Mouse (Mus musculus): ENCODE data around the gene Babam2. TPM values are rescaled to one million over a fixed set of nuclear protein-coding genes. Genes with fewer than 3 reads are reported as not detected.

Babam2 gene
- polyA plus RNA-seq, 1 experiment, result 18.4 TPM

- H3K27me3 ChIP-seq (ENCODE audit: control insufficient read depth, insufficient read depth, low read length), result no peaks in the 10 kb centered on the region
- no peak for TF ChIP-seq POLR2A (IDR thresholded peaks at IDR 0.05; ENCODE audit: low read depth, low read length)
- TF ChIP-seq CTCF (IDR thresholded peaks at IDR 0.05; ENCODE audit: extremely low read depth, insufficient read length, insufficient replicate concordance, low read depth, low read length), result no peak
- no peaks in the 10 kb centered on the region for H3K36me3 ChIP-seq (ENCODE audit: control insufficient read depth, insufficient read depth, low read length)
- no peak overlapping the region for H3K4me3 ChIP-seq (ENCODE audit: low read depth, low read length)
- WGBS, result 36% methylated on average over 8 of the region's 8 CpGs
- no peaks in the 10 kb centered on the region for H3K4me1 ChIP-seq (ENCODE audit: control insufficient read depth, insufficient read depth, insufficient read length, low read length)
- no peak overlapping the region for H3K27ac ChIP-seq (ENCODE audit: insufficient read depth, low read depth, low read length)
These were observed 107.3 kb downstream of the Babam2 start for GRCm38 (mm10) chr5:31804751-31805150.

GRCm38 (mm10) chr5:31807312-31807711 lies 109.8 kb downstream of the Babam2 start:
- WGBS, result 98% methylated on average over 6 of the region's 6 CpGs
- Histone ChIP-seq H3K36me3 (ENCODE audit: control insufficient read depth, insufficient read depth, low read length) (no peaks in the 10 kb centered on the region), H3K27me3 (ENCODE audit: control insufficient read depth, insufficient read depth, low read length) (no peaks in the 10 kb centered on the region), H3K27ac (ENCODE audit: insufficient read depth, low read depth, low read length) (no peak overlapping the region), H3K4me3 (ENCODE audit: low read depth, low read length) (no peak overlapping the region), H3K4me1 (ENCODE audit: control insufficient read depth, insufficient read depth, insufficient read length, low read length) (peaks cover 5% of the 10 kb centered on the region; the same call in 1 of the 2 replicates)
- TF ChIP-seq POLR2A (IDR thresholded peaks at IDR 0.05; ENCODE audit: low read depth, low read length) (no peak), CTCF (IDR thresholded peaks at IDR 0.05; ENCODE audit: extremely low read depth, insufficient read length, insufficient replicate concordance, low read depth, low read length) (no peak)

GRCm38 (mm10) chr5:31808271-31808670 lies 110.8 kb downstream of the Babam2 start:
- no peaks in the 10 kb centered on the region for H3K27me3 ChIP-seq (ENCODE audit: control insufficient read depth, insufficient read depth, low read length)
- H3K36me3 ChIP-seq (ENCODE audit: control insufficient read depth, insufficient read depth, low read length), result no peaks in the 10 kb centered on the region
- H3K4me3 ChIP-seq (ENCODE audit: low read depth, low read length), result no peak overlapping the region
- peaks cover 5% of the 10 kb centered on the region; the same call in 1 of the 2 replicates for H3K4me1 ChIP-seq (ENCODE audit: control insufficient read depth, insufficient read depth, insufficient read length, low read length)
- no peak for TF ChIP-seq POLR2A (IDR thresholded peaks at IDR 0.05; ENCODE audit: low read depth, low read length)
- no peak for TF ChIP-seq CTCF (IDR thresholded peaks at IDR 0.05; ENCODE audit: extremely low read depth, insufficient read length, insufficient replicate concordance, low read depth, low read length)
- WGBS, result 73% methylated on average over 2 of the region's 2 CpGs
- no peak overlapping the region for H3K27ac ChIP-seq (ENCODE audit: insufficient read depth, low read depth, low read length)

- no peak overlapping the region for H3K4me3 ChIP-seq (ENCODE audit: low read depth, low read length)
- H3K36me3 ChIP-seq (ENCODE audit: control insufficient read depth, insufficient read depth, low read length), result no peaks in the 10 kb centered on the region
- peaks cover 5% of the 10 kb centered on the region; the same call in 1 of the 2 replicates for H3K4me1 ChIP-seq (ENCODE audit: control insufficient read depth, insufficient read depth, insufficient read length, low read length)
- TF ChIP-seq POLR2A (IDR thresholded peaks at IDR 0.05; ENCODE audit: low read depth, low read length) (no peak), CTCF (IDR thresholded peaks at IDR 0.05; ENCODE audit: extremely low read depth, insufficient read length, insufficient replicate concordance, low read depth, low read length) (no peak)
- H3K27me3 ChIP-seq (ENCODE audit: control insufficient read depth, insufficient read depth, low read length), result no peaks in the 10 kb centered on the region
- 24% methylated on average over 12 of the region's 12 CpGs for WGBS
- H3K27ac ChIP-seq (ENCODE audit: insufficient read depth, low read depth, low read length), result no peak overlapping the region
These were observed 113.5 kb downstream of the Babam2 start for GRCm38 (mm10) chr5:31810796-31811662.

GRCm38 (mm10) chr5:31811663-31812001 lies 114.1 kb downstream of the Babam2 start:
- WGBS, result 92% methylated on average over 1 of the region's 1 CpGs
- H3K27me3 ChIP-seq (ENCODE audit: control insufficient read depth, insufficient read depth, low read length), result no peaks in the 10 kb centered on the region
- H3K4me3 ChIP-seq (ENCODE audit: low read depth, low read length), result no peak overlapping the region
- no peak overlapping the region for H3K27ac ChIP-seq (ENCODE audit: insufficient read depth, low read depth, low read length)
- peaks cover 5% of the 10 kb centered on the region; the same call in 1 of the 2 replicates for H3K4me1 ChIP-seq (ENCODE audit: control insufficient read depth, insufficient read depth, insufficient read length, low read length)
- no peak for TF ChIP-seq CTCF (IDR thresholded peaks at IDR 0.05; ENCODE audit: extremely low read depth, insufficient read length, insufficient replicate concordance, low read depth, low read length)
- no peak for TF ChIP-seq POLR2A (IDR thresholded peaks at IDR 0.05; ENCODE audit: low read depth, low read length)
- H3K36me3 ChIP-seq (ENCODE audit: control insufficient read depth, insufficient read depth, low read length), result no peaks in the 10 kb centered on the region

- TF ChIP-seq CTCF (IDR thresholded peaks at IDR 0.05; ENCODE audit: extremely low read depth, insufficient read length, insufficient replicate concordance, low read depth, low read length) (no peak), POLR2A (IDR thresholded peaks at IDR 0.05; ENCODE audit: low read depth, low read length) (no peak)
- no peak overlapping the region for H3K27ac ChIP-seq (ENCODE audit: insufficient read depth, low read depth, low read length)
- H3K36me3 ChIP-seq (ENCODE audit: control insufficient read depth, insufficient read depth, low read length), result no peaks in the 10 kb centered on the region
- 88% methylated on average over 6 of the region's 6 CpGs for WGBS
- peaks cover 5% of the 10 kb centered on the region; the same call in 1 of the 2 replicates for H3K4me1 ChIP-seq (ENCODE audit: control insufficient read depth, insufficient read depth, insufficient read length, low read length)
- H3K27me3 ChIP-seq (ENCODE audit: control insufficient read depth, insufficient read depth, low read length), result no peaks in the 10 kb centered on the region
- H3K4me3 ChIP-seq (ENCODE audit: low read depth, low read length), result no peak overlapping the region
These were observed 115.7 kb downstream of the Babam2 start for GRCm38 (mm10) chr5:31813156-31813675.

GRCm38 (mm10) chr5:31814068-31814467 lies 116.6 kb downstream of the Babam2 start:
- no peaks in the 10 kb centered on the region for H3K36me3 ChIP-seq (ENCODE audit: control insufficient read depth, insufficient read depth, low read length)
- no peak overlapping the region for H3K27ac ChIP-seq (ENCODE audit: insufficient read depth, low read depth, low read length)
- H3K4me3 ChIP-seq (ENCODE audit: low read depth, low read length), result no peak overlapping the region
- H3K27me3 ChIP-seq (ENCODE audit: control insufficient read depth, insufficient read depth, low read length), result no peaks in the 10 kb centered on the region
- TF ChIP-seq CTCF (IDR thresholded peaks at IDR 0.05; ENCODE audit: extremely low read depth, insufficient read length, insufficient replicate concordance, low read depth, low read length), result no peak
- no peak for TF ChIP-seq POLR2A (IDR thresholded peaks at IDR 0.05; ENCODE audit: low read depth, low read length)
- WGBS, result 86% methylated on average over 4 of the region's 4 CpGs
- peaks cover 5% of the 10 kb centered on the region; the same call in 1 of the 2 replicates for H3K4me1 ChIP-seq (ENCODE audit: control insufficient read depth, insufficient read depth, insufficient read length, low read length)

Measured in small intestine, adult 2 months (tissue).